Mouse (Mus musculus) embryonic facial prominence, embryonic 11.5 days (tissue): ENCODE data around the gene Ak1. TPM values are rescaled to one million over a fixed set of nuclear protein-coding genes. Genes with fewer than 3 reads are reported as not detected.

ENCODE experiments used
- ATAC-seq: fragments of 200-750 bp; cut with Nextera tagmentation; replicated peaks from 2 replicates; pipeline ENCODE4 v1.8.0; 2017; ENCODE audit warnings: low read depth; ENCODE audit not compliant: insufficient number of reproducible peaks, low FRiP score, low TSS enrichment
- DNase-seq: peaks from one replicate; pipeline ENCODE4 v3.0.0-alpha.2; 2015; ENCODE audit warnings: low spot score
- H3K27ac ChIP-seq: fragments of 300-500 bp; sonication (generic); replicated peaks from 2 replicates; pipeline ENCODE4 v1.5.1; 2014; ENCODE audit warnings: mild to moderate bottlenecking, low read depth, low read length, control low read depth
- H3K27me3 ChIP-seq: fragments of 300-500 bp; sonication (generic); 2 replicates; pipeline ENCODE4 v1.6.1; 2014; ENCODE audit warnings: mild to moderate bottlenecking, low read length, moderate library complexity, mixed read lengths; ENCODE audit not compliant: control insufficient read depth, insufficient read depth
- H3K36me3 ChIP-seq: fragments of 300-500 bp; sonication (generic); replicated peaks from 2 replicates; pipeline ENCODE4 v1.6.1; 2014; ENCODE audit warnings: low read depth, mild to moderate bottlenecking, low read length, moderate library complexity, mixed read lengths; ENCODE audit not compliant: control insufficient read depth, insufficient read depth
- H3K4me1 ChIP-seq: fragments of 300-500 bp; sonication (generic); 2 replicates; pipeline ENCODE4 v1.6.1; 2014; ENCODE audit warnings: low read length, mixed read lengths; ENCODE audit not compliant: control insufficient read depth, insufficient read depth
- H3K4me2 ChIP-seq: fragments of 300-500 bp; sonication (generic); 2 replicates; pipeline ENCODE4 v1.6.1; 2014; ENCODE audit warnings: low read depth, mild to moderate bottlenecking, control low read depth, low read length, moderate library complexity
- H3K4me3 ChIP-seq: fragments of 300-500 bp; sonication (generic); 2 replicates; pipeline ENCODE4 v1.5.1; 2014; ENCODE audit warnings: low read depth, low read length, control low read depth
- H3K9ac ChIP-seq: fragments of 300-500 bp; sonication (generic); replicated peaks from 2 replicates; pipeline ENCODE4 v1.6.1; 2014; ENCODE audit warnings: mild to moderate bottlenecking, control low read depth, low read length
- H3K9me3 ChIP-seq: fragments of 300-500 bp; sonication (generic); replicated peaks from 2 replicates; pipeline ENCODE4 v1.6.1; 2016; ENCODE audit warnings: mild to moderate bottlenecking, low read length, inconsistent platforms, mixed read lengths; ENCODE audit not compliant: control insufficient read depth
- WGBS: fragments of 180-500 bp; shearing (Covaris S2); extraction: QIAGEN DNeasy Blood & Tissue Kit; methylation state at CpG from one replicate; pipeline ENCODE4 v1.1.7; 2014; 5-methylcytosine and 5-hydroxymethylcytosine counted together
- polyA plus RNA-seq: library from polyadenylated mRNA; unstranded; fragments of >200 nt; fragmentation: Nextera tagmentation; extraction: Ambion mirVana; gene quantifications from 2 replicates; pipeline ENCODE4 v1.2.1, GENCODE M21; 2014

Gene Ak1
- polyA plus RNA-seq, 1 experiment from 2014 or later: 13.7 TPM

DNA sequence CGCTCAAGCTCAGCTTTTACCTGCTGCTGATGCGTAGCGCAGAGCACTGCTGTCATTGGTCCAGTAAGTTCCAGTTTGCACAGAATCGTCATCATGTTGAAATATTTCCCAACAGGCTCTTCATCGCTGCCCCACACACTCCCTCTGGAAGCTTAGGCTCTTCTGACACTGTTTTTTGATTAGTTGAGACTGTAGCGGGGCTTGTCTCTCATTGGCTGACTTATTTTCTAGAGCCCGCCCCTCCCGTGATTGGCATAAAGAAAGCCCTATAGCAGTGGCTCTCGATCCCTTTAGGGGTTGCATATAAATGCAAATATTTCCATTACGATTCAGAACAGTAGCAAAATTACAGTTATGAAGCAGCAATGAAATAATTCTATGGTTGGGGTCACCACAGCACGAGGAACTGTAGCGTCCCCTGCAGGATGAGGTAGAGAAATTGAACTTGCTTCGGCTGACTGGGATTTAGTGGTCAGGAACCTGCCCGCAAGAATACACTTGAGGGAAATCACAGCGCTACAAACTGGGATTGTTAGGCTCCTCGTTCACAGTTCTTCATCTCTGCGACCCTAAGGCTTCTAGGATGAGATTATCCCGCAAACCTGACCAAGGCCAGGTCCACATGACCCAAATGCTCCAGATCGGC is 40.0 kb upstream of the Ak1 start:
- H3K36me3 ChIP-seq: no peaks in the 10 kb centered on the region
- H3K4me2 ChIP-seq: peak overlapping the region; percentile 16
- H3K27ac ChIP-seq: no peak overlapping the region
- WGBS: 36% methylated on average over 19 of the region's 19 CpGs
- no peak overlapping the region for H3K9ac ChIP-seq
- H3K9me3 ChIP-seq: no peaks in the 10 kb centered on the region
- peak; percentile 76 for DNase-seq
- peak overlapping the region; percentile 22 for H3K4me3 ChIP-seq
- H3K4me1 ChIP-seq: no peaks in the 10 kb centered on the region; the same call in 1 of the 2 replicates
- ATAC-seq: no peak
- H3K27me3 ChIP-seq: peaks cover 7% of the 10 kb centered on the region; the same call in 1 of the 2 replicates

DNA sequence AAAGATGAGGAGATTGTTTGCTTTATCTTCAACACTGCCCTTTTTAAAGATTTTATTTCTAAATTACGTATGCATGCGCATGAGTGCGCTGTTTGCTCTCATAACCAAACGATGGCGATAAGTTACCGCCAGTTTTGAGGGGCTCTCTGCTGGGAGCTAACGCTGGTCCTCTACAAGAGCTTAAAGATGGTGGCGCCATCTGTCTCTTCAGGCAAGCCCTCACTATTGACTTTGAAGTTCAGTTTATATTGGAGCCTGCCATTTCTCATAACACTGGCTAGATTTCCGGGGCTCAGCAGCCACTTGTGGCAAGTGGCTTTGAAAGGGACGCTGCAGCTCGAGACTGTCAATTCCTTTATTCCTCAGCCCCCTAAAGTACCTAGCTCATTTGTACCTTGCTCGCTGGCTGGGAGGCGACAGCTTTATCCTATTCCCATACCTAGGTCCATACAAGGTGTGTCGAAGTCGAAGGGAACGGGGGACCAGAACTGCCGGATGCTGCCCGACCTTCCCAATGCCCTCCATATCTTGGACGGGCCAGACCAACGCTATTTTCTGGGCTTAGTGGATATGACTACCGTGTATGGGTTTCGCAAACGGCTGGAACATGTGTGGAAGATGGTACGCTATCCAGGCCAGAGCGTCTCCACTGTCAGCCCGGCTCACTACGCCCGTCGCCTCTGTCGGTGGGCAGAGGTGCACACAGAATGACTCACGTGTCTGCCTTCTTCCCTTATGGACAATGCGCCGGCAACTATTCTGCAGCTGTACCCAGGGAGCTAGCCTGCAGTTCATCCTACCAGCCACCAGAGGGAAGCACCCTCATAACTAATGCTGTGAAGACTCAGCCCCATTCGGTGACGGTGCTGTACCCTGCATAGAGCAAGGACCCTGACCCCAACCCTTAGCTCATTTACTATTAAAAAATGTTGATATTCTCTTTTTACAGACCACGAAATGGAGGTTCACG is 38.4 kb upstream of the Ak1 start:
- peak; percentile 74 for ATAC-seq
- peak overlapping the region; percentile 21 for H3K4me3 ChIP-seq
- H3K27ac ChIP-seq: no peak overlapping the region
- H3K9ac ChIP-seq: peak overlapping the region; percentile 44
- no peaks in the 10 kb centered on the region for H3K9me3 ChIP-seq
- H3K4me1 ChIP-seq: no peaks in the 10 kb centered on the region; the same call in 1 of the 2 replicates
- H3K4me2 ChIP-seq: peak overlapping the region; percentile 60
- WGBS: 13% methylated on average over 37 of the region's 37 CpGs
- peaks cover 4% of the 10 kb centered on the region; the same call in 1 of the 2 replicates for H3K27me3 ChIP-seq
- DNase-seq: peak; percentile 93
- H3K36me3 ChIP-seq: no peaks in the 10 kb centered on the region

DNA sequence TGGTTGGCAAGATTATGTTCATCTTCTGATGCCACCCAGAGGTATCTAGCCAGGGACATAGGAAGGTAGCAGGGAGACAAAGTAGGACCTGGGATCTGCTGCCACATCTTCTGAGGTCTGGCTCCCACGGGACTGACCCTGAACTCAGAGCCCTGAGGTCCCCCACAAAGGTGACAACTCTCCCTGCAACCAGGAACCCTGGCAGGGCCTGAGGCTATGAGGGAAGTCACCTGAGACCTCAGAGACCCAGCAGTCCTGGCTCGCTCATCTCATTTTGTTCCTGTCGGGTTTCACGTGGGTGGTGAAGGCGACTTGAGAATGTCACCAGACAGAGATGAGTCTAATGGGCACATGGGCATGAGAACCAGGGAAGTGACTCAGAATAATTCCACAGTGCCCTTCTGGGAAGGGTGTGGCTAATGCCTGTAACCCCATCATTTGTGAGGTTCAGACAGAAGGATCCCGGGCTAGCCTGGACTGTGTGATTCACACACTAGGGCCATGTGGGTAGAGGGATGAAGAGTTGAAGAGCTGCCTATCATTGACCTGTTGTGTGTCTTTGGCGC is 36.3 kb upstream of the Ak1 start:
- no peaks in the 10 kb centered on the region; the same call in 1 of the 2 replicates for H3K27me3 ChIP-seq
- WGBS: 77% methylated on average over 7 of the region's 7 CpGs
- ATAC-seq: no peak
- H3K36me3 ChIP-seq: no peaks in the 10 kb centered on the region
- no peaks in the 10 kb centered on the region for H3K9me3 ChIP-seq
- H3K4me3 ChIP-seq: no peak overlapping the region
- no peak overlapping the region for H3K27ac ChIP-seq
- no peak for DNase-seq
- H3K4me1 ChIP-seq: no peaks in the 10 kb centered on the region; the same call in 1 of the 2 replicates
- no peak overlapping the region for H3K4me2 ChIP-seq
- no peak overlapping the region for H3K9ac ChIP-seq

DNA sequence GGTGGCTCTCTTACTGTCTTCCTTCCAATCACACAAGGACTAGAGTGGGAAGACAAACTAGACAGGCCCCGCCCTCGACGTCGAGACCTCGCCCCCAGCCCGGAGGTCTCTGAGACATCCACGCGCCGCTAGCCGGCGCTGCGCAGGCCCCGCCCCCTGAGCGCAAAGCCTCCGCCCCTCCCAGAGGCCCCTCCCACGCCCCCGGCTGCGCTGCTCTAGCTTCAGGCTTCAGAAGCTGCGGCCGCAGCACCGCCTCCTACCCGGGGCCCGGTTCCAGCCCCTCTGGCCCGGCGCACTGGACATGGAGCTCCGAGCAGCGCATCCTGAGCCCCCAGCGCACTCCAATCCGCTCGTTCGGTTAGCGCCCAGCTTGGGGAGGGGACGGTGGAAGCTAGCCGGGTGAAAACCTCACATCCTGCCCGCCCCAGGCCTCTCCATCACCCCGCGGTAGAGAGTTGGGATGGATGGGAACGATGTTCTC is 34.6 kb upstream of the Ak1 start, which contains the start of gene St6galnac4:
TSS of gene St6galnac4 (plus strand) at position 225 of the 481 bp plus-strand sequence.
- Histone ChIP-seq H3K36me3 (no peaks in the 10 kb centered on the region), H3K9me3 (no peaks in the 10 kb centered on the region), H3K4me2 (peak within 1 kb of the TSS; percentile 69), H3K4me3 (peak within 1 kb of the TSS; percentile 53), H3K27ac (peak within 1 kb of the TSS; percentile 44; the same call in 1 of the 2 replicates), H3K27me3 (no peaks in the 10 kb centered on the region; the same call in 1 of the 2 replicates), H3K9ac (peak within 1 kb of the TSS; percentile 75), H3K4me1 (no peaks in the 10 kb centered on the region; the same call in 1 of the 2 replicates)
- peak; percentile 96 for DNase-seq
- WGBS: under 1% methylated on average over 38 of the region's 38 CpGs
- peak; percentile 59 for ATAC-seq

DNA sequence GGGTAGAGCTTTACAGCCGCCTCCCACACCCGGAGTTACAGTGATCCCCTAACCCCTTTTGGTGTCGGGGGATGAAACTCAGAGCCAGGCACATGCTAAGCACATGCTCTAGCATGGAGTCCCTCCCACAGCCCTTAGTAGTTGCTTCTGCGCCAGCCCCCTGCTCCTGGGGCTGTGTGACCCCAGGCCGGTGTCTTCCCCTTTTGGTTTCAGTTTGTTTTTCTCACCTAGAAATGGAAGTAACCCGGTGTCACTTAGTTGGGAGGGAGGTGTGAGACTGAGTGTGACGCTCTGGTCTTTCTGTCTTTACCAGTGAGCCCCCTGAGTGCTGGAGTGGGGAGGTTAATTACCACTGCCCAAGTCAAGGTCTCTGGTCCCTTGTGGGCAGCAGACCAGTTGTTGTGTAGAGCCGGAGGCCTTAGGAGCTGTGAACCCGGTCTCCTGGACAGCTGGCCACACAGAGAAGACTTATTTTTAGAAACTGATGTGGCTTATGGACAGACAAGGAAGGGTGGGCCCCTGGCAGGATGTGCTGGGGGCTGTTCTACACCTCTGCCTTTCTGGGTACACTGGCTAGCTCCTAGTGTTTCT is 33.7 kb upstream of the Ak1 start:
- H3K9me3 ChIP-seq: no peaks in the 10 kb centered on the region
- H3K36me3 ChIP-seq: no peaks in the 10 kb centered on the region
- no peaks in the 10 kb centered on the region; the same call in 1 of the 2 replicates for H3K27me3 ChIP-seq
- DNase-seq (no peak), ATAC-seq (no peak)
- peak overlapping the region; percentile 75 for H3K9ac ChIP-seq
- no peak overlapping the region for H3K27ac ChIP-seq
- WGBS: 35% methylated on average over 9 of the region's 9 CpGs
- peak overlapping the region; percentile 53 for H3K4me3 ChIP-seq
- peak overlapping the region; percentile 69 for H3K4me2 ChIP-seq
- H3K4me1 ChIP-seq: no peaks in the 10 kb centered on the region; the same call in 1 of the 2 replicates

DNA sequence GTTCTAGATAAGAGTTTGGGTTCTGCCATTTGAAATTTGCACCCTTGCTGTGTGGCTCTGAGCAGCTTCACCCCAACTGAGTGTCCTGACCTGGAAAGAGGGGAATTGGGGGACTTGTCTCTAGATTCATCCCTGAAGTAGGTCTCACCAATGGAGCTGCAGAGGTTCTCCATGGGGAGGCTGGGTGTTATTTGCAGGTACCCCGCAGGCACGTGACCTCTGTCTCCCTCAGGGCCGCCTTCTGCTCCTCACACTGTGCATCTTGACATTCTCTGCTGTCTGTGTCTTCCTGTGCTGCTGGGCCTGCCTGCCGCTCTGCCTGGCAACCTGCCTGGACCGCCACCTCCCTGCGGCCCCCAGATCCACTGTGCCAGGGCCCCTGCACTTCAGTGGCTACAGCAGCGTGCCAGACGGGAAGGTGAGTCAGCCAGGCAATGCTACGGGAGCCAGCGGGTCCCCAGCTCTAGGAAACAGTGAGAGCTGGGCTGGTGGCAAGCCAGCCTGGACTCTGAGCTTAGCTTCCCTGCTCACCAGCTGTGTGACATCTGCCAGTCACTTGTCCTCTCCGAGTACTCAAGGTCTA is 32.3 kb upstream of the Ak1 start:
- Histone ChIP-seq H3K4me2 (no peak overlapping the region), H3K4me1 (no peaks in the 10 kb centered on the region), H3K9me3 (no peaks in the 10 kb centered on the region), H3K4me3 (no peak overlapping the region), H3K9ac (no peak overlapping the region), H3K27ac (no peak overlapping the region), H3K36me3 (no peaks in the 10 kb centered on the region; the same call in 1 of the 2 replicates), H3K27me3 (no peaks in the 10 kb centered on the region; the same call in 1 of the 2 replicates)
- 72% methylated on average over 11 of the region's 11 CpGs for WGBS
- no peak for ATAC-seq
- DNase-seq: no peak

DNA sequence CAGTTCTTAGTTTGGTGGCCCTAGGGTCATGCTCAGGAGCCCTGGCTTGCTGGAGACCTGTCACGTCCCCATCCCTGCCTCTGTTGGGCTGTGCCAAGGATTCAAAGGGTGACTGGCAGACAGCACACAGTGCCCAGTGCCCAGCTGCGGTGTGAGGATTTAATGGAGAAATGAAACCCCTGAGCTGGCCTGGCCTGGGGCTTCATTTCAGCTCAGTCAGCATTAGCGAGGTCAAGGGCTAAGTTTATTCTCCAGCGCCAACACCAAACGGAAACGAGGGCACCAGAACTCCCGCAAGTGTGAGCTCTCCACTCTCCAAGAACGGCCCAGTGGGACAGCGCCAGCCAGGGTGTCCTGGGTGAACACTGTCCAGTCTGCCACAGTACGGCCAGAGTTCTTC is 31.3 kb upstream of the Ak1 start:
- no peaks in the 10 kb centered on the region; the same call in 1 of the 2 replicates for H3K36me3 ChIP-seq
- H3K9ac ChIP-seq: no peak overlapping the region
- no peaks in the 10 kb centered on the region for H3K9me3 ChIP-seq
- no peak overlapping the region for H3K27ac ChIP-seq
- no peak for DNase-seq
- H3K4me1 ChIP-seq: no peaks in the 10 kb centered on the region
- 72% methylated on average over 10 of the region's 10 CpGs for WGBS
- no peak overlapping the region for H3K4me2 ChIP-seq
- H3K4me3 ChIP-seq: no peak overlapping the region
- H3K27me3 ChIP-seq: no peaks in the 10 kb centered on the region; the same call in 1 of the 2 replicates
- ATAC-seq: no peak
